Mouse (Mus musculus) hindbrain, embryonic 12.5 days (tissue): ENCODE results near the gene Olfr586. TPM values are rescaled to one million over a fixed set of nuclear protein-coding genes. Genes with fewer than 3 reads are reported as not detected.

ENCODE experiments used
- ATAC-seq: fragments of 200-750 bp; cut with Nextera tagmentation; 2 replicates; pipeline ENCODE4 v1.8.0; 2017; ENCODE audit warnings: moderate TSS enrichment; ENCODE audit not compliant: low FRiP score
- H3K27ac ChIP-seq: fragments of 300-500 bp; sonication (generic); 2 replicates; pipeline ENCODE4 v1.5.1; 2016; ENCODE audit warnings: mild to moderate bottlenecking
- H3K27me3 ChIP-seq: fragments of 300-500 bp; sonication (generic); 2 replicates; pipeline ENCODE4 v1.6.1; 2016; ENCODE audit warnings: mild to moderate bottlenecking
- H3K36me3 ChIP-seq: fragments of 300-500 bp; sonication (generic); 2 replicates; pipeline ENCODE4 v1.6.1; 2016; ENCODE audit warnings: mild to moderate bottlenecking
- H3K4me1 ChIP-seq: fragments of 300-500 bp; sonication (generic); 2 replicates; pipeline ENCODE4 v1.6.1; 2016
- H3K4me2 ChIP-seq: fragments of 300-500 bp; sonication (generic); replicated peaks from 2 replicates; pipeline ENCODE4 v1.6.1; 2016; ENCODE audit warnings: mild to moderate bottlenecking
- H3K4me3 ChIP-seq: fragments of 300-500 bp; sonication (generic); 2 replicates; pipeline ENCODE4 v1.5.1; 2016; ENCODE audit warnings: mild to moderate bottlenecking
- H3K9ac ChIP-seq: fragments of 300-500 bp; sonication (generic); 2 replicates; pipeline ENCODE4 v1.6.1; 2016; ENCODE audit warnings: mild to moderate bottlenecking, moderate library complexity
- H3K9me3 ChIP-seq: fragments of 300-500 bp; sonication (generic); replicated peaks from 2 replicates; pipeline ENCODE4 v1.6.1; 2016; ENCODE audit warnings: mild to moderate bottlenecking
- WGBS: fragments of 180-500 bp; shearing (Covaris S2); methylation state at CpG from one replicate; pipeline ENCODE4 v1.1.7; 2016; 5-methylcytosine and 5-hydroxymethylcytosine counted together
- polyA plus RNA-seq: library from polyadenylated mRNA; unstranded; fragments of >200 nt; fragmentation: Nextera tagmentation; extraction: Ambion mirVana; gene quantifications from 2 replicates; pipeline ENCODE4 v1.2.1, GENCODE M21; 2016

Olfr586 gene
- polyA plus RNA-seq, result not detected in 2 replicates

DNA sequence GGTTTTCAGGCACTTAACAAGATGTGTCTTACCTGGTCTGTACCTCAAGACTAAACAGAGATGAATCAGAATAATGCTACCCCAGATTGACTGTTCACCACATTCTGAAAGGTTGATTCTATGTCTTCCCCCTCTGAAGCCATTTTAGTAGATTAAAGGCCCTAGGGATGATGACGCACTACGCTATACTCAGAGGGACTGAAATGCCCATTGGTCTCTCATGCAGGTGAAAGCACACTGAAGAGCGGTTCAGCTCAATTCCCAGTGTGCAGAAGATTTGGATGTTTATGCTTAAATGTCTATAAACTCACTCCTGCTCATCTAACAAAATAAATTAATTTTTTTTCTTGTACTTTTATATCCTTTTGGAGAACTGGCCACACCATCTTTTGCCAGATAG lies at the start of gene Olfr586:
Gene Olfr586, minus strand, starts transcription at position 101 of the 400 bp plus-strand sequence.
- no peaks in the 10 kb centered on the region for H3K27me3 ChIP-seq
- H3K9ac ChIP-seq, result no peak within 1 kb of the TSS
- no peak within 1 kb of the TSS for H3K4me2 ChIP-seq
- no peaks in the 10 kb centered on the region for H3K9me3 ChIP-seq
- 91% methylated on average over 3 of the region's 3 CpGs for WGBS
- no peak for ATAC-seq
- H3K4me3 ChIP-seq, result no peak within 1 kb of the TSS
- H3K27ac ChIP-seq, result no peak within 1 kb of the TSS
- H3K36me3 ChIP-seq, result no peaks in the 10 kb centered on the region
- no peaks in the 10 kb centered on the region for H3K4me1 ChIP-seq

DNA sequence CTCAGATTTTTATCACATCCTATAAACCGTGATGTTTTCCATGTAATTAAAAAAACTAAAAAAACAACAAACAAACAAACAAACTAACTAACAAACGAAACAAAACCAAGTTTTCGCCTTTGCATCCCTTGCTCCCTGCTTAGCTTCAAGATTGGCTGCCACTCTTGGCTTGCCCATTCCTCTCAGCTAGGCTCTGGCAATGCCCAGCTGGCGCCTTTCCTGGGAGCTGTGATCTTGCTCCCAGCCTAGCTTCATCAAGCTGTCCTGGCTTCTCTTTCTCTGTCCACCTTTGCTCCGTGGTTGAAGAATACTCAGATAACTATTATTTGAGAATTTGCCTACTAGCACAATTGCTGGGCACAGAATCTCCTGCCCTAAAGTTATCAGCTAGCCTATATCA lies 44.3 kb upstream of the Olfr586 start:
- Histone ChIP-seq H3K4me3 (no peak overlapping the region), H3K9ac (no peak overlapping the region), H3K36me3 (no peaks in the 10 kb centered on the region), H3K27me3 (no peaks in the 10 kb centered on the region), H3K4me1 (no peaks in the 10 kb centered on the region), H3K27ac (no peak overlapping the region), H3K9me3 (no peaks in the 10 kb centered on the region), H3K4me2 (no peak overlapping the region)
- WGBS, result 85% methylated on average over 5 of the region's 5 CpGs
- no peak for ATAC-seq

DNA sequence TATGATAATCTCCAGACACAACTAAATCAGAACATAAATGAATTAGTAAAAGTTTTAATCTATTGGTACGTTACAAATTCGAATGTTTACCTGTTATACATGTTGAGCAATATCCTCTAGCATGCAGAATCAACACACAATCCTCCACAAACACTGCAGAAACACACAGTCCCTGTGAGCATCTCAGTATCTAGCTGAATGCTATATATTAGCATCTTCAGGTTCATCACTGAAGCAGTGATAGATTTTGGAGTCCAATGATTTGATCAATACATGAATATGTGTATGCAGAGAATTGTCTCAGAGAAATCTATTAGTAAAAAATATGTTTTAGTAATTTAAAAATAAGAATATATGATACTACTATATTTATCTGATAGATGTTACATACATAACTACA lies 30.8 kb upstream of the Olfr586 start, which contains the start of gene Olfr589:
Gene Olfr589, minus strand, starts transcription at position 101 of the 400 bp plus-strand sequence.
- WGBS, result 69% methylated on average over 2 of the region's 2 CpGs

DNA sequence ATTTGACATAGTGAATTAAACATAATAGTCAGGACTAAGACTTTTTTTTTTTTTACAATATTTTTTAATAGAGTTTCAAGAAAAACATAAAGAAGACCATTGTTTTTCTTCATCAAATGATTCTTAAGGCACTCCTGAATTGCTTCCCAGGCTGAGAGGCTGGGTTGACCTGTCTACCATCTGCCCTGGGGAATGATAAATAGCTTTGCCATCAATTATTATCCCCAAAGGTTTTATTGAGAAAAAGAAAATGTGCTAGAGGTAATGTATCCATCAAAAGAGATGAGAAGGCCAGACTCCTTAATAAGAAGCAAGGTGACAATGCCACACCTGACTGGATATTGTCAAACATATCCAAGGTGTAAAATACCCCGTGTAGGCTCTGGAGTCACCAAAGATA lies 15.1 kb upstream of the Olfr586 start, which contains the start of gene Olfr588-ps1:
Gene Olfr588-ps1, plus strand, starts transcription at position 301 of the 400 bp plus-strand sequence.
- no peaks in the 10 kb centered on the region for H3K9me3 ChIP-seq
- H3K36me3 ChIP-seq, result no peaks in the 10 kb centered on the region
- H3K4me3 ChIP-seq, result no peak within 1 kb of the TSS
- no peaks in the 10 kb centered on the region for H3K27me3 ChIP-seq
- H3K4me1 ChIP-seq, result no peaks in the 10 kb centered on the region
- WGBS, result 92% methylated on average over 1 of the region's 1 CpGs
- H3K4me2 ChIP-seq, result no peak within 1 kb of the TSS
- ATAC-seq, result no peak
- H3K27ac ChIP-seq, result no peak within 1 kb of the TSS
- H3K9ac ChIP-seq, result no peak within 1 kb of the TSS

More for the DNA sequence above, 30.8 kb upstream of the Olfr586 start, which contains the start of gene Olfr589:
- H3K4me1 ChIP-seq, result no peaks in the 10 kb centered on the region
- H3K9me3 ChIP-seq, result no peaks in the 10 kb centered on the region
- no peak within 1 kb of the TSS for H3K9ac ChIP-seq
- H3K27ac ChIP-seq, result no peak within 1 kb of the TSS
- no peaks in the 10 kb centered on the region for H3K27me3 ChIP-seq
- no peak within 1 kb of the TSS for H3K4me2 ChIP-seq
- ATAC-seq, result no peak
- H3K36me3 ChIP-seq, result no peaks in the 10 kb centered on the region
- H3K4me3 ChIP-seq, result no peak within 1 kb of the TSS

DNA sequence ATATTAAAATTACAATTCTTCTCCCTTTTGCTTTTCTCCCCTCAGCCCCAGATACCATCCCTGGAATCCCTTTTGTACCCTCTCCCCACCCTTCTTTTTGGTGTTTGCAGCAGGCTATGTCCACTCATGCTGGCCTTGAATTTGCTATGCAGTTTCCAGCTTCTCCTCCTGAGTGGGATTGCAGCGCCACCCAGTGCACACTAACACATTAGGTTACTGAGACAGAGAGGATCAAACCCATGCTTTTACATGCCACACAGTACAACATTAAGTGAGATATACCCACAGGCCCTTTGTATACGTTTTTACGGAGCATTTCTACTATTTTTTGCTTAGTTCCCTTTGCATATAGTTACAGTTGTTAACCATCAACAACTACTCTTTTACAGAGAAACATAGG lies 6.0 kb downstream of the Olfr586 start:
- Histone ChIP-seq H3K27ac (no peak overlapping the region), H3K27me3 (no peaks in the 10 kb centered on the region), H3K9ac (no peak overlapping the region), H3K4me3 (no peak overlapping the region), H3K36me3 (no peaks in the 10 kb centered on the region), H3K4me2 (no peak overlapping the region), H3K9me3 (no peaks in the 10 kb centered on the region), H3K4me1 (no peaks in the 10 kb centered on the region)
- ATAC-seq, result no peak
- 50% methylated on average over 3 of the region's 3 CpGs for WGBS

DNA sequence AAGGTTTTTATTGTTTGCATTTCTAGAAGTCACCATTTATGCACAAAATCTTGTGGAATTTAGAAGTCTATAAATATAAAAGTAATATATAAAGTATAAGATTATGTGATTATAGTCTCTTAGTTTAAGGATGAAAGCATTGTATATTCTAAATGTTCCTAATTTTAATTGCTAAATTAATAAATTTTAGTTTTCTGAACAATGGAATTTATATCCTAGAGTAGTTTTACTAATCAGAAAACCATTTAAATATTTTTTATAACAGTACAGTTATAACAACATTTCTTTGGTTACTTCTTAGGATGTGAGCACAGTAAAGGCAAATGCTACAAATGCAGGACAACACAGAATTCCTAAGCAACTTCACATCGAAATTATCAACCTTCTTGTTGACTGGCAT lies 28.0 kb downstream of the Olfr586 start, which contains the start of gene Olfr585:
Gene Olfr585, plus strand, starts transcription at position 301 of the 400 bp plus-strand sequence.
- H3K4me2 ChIP-seq, result no peak within 1 kb of the TSS
- H3K9me3 ChIP-seq, result no peaks in the 10 kb centered on the region
- no peak for ATAC-seq
- H3K27me3 ChIP-seq, result no peaks in the 10 kb centered on the region
- H3K4me1 ChIP-seq, result no peaks in the 10 kb centered on the region
- H3K27ac ChIP-seq, result no peak within 1 kb of the TSS
- 93% methylated on average over 1 of the region's 1 CpGs for WGBS
- H3K4me3 ChIP-seq, result no peak within 1 kb of the TSS
- H3K9ac ChIP-seq, result no peak within 1 kb of the TSS
- no peaks in the 10 kb centered on the region for H3K36me3 ChIP-seq

DNA sequence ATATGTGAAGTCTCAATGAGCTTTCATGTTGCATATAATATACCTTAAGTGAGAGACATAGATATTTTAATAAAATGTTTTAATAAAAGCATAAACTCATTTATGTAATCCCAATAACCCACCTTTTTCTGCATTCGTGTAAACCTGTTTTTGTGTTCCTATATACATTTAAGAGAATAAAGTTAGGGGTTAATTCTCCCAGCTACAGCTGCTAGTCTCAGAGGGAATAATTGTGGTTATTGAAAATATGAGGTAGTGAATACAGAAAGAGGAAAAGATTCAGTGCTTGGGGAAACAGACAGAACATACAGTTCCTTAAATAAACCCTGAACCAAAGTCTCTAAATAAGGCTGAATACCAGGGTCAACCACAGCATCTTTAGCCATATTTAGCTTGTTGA lies 43.9 kb downstream of the Olfr586 start, which contains the start of gene Olfr584:
Gene Olfr584, plus strand, starts transcription at position 301 of the 400 bp plus-strand sequence.
- H3K9ac ChIP-seq, result no peak within 1 kb of the TSS
- H3K4me1 ChIP-seq, result no peaks in the 10 kb centered on the region
- no peak within 1 kb of the TSS for H3K27ac ChIP-seq
- H3K4me3 ChIP-seq, result no peak within 1 kb of the TSS
- H3K27me3 ChIP-seq, result no peaks in the 10 kb centered on the region
- no peak within 1 kb of the TSS for H3K4me2 ChIP-seq
- H3K36me3 ChIP-seq, result no peaks in the 10 kb centered on the region
- H3K9me3 ChIP-seq, result peaks cover 11% of the 10 kb centered on the region
- no peak for ATAC-seq
- 74% methylated on average over 1 of the region's 1 CpGs for WGBS

Other genes with a start within 250 kb of the Olfr586 start
- gene Olfr568, start 248.5 kb downstream of the Olfr586 start, polyA plus RNA-seq, result not detected in 2 replicates
- not detected in 2 replicates for gene Olfr569, start 234.8 kb downstream of the Olfr586 start, polyA plus RNA-seq
- gene Olfr570, start 231.1 kb downstream of the Olfr586 start, polyA plus RNA-seq, result not detected in 2 replicates
- gene Olfr571, start 208.1 kb downstream of the Olfr586 start, polyA plus RNA-seq, result not detected in 2 replicates
- gene Olfr572, start 201.2 kb downstream of the Olfr586 start, polyA plus RNA-seq, result not detected in 2 replicates
- gene Olfr573-ps1, start 183.1 kb downstream of the Olfr586 start, polyA plus RNA-seq, result not detected in 2 replicates
- gene Olfr574, start 177.2 kb downstream of the Olfr586 start, polyA plus RNA-seq, result not detected in 2 replicates
- gene Olfr575, start 166.9 kb downstream of the Olfr586 start, polyA plus RNA-seq, result not detected in 2 replicates
- gene Olfr576, start 163.0 kb downstream of the Olfr586 start, polyA plus RNA-seq, result not detected in 2 replicates
- gene Olfr577, start 149.7 kb downstream of the Olfr586 start, polyA plus RNA-seq, result not detected in 2 replicates
- not detected in 2 replicates for gene Olfr578, start 136.3 kb downstream of the Olfr586 start, polyA plus RNA-seq
- gene Olfr582, start 87.6 kb downstream of the Olfr586 start, polyA plus RNA-seq, result not detected in 2 replicates
- gene Olfr583, start 74.3 kb downstream of the Olfr586 start, polyA plus RNA-seq, result not detected in 2 replicates
- not detected in 2 replicates for gene Olfr584, start 43.8 kb downstream of the Olfr586 start, polyA plus RNA-seq
- not detected in 2 replicates for gene Olfr585, start 27.9 kb downstream of the Olfr586 start, polyA plus RNA-seq
- gene Olfr588-ps1, start 15.2 kb upstream of the Olfr586 start, polyA plus RNA-seq, result not detected in 2 replicates
- not detected in 2 replicates for gene Olfr589, start 30.7 kb upstream of the Olfr586 start, polyA plus RNA-seq
- not detected in 2 replicates for gene Olfr591, start 52.7 kb upstream of the Olfr586 start, polyA plus RNA-seq
- gene Olfr592, start 59.2 kb upstream of the Olfr586 start, polyA plus RNA-seq, result not detected in 2 replicates
- not detected in 2 replicates for gene Olfr593, start 86.2 kb upstream of the Olfr586 start, polyA plus RNA-seq
- not detected in 2 replicates for gene Olfr594, start 91.4 kb upstream of the Olfr586 start, polyA plus RNA-seq
- gene Usp17ld, start 126.9 kb upstream of the Olfr586 start, polyA plus RNA-seq, result not detected in 2 replicates
- gene Olfr596, start 180.0 kb upstream of the Olfr586 start, polyA plus RNA-seq, result not detected in 2 replicates
- not detected in 2 replicates for gene Olfr597, start 190.7 kb upstream of the Olfr586 start, polyA plus RNA-seq
- not detected in 2 replicates for gene Olfr598, start 197.9 kb upstream of the Olfr586 start, polyA plus RNA-seq
- not detected in 2 replicates for gene Olfr599, start 210.3 kb upstream of the Olfr586 start, polyA plus RNA-seq
- not detected in 2 replicates for gene Olfr600, start 224.0 kb upstream of the Olfr586 start, polyA plus RNA-seq
- not detected in 2 replicates for gene Olfr601, start 237.0 kb upstream of the Olfr586 start, polyA plus RNA-seq